Mouse (Mus musculus): ENCODE measurements at regions not wholly inside any gene's neighbourhood (a gene's known extent, or its start where the extent isn't known, plus 50 kb on each side); places are given as distances from the start of the nearest gene placed in this dataset.

- H3K36me3 ChIP-seq (ENCODE audit: control insufficient read depth, insufficient read depth, low read length): no peaks in the 10 kb centered on the region
- no peaks in the 10 kb centered on the region for H3K9me3 ChIP-seq (replicated peaks; ENCODE audit: control insufficient read depth, low read length)
- H3K27me3 ChIP-seq (ENCODE audit: control insufficient read depth, insufficient read depth, low read length): no peaks in the 10 kb centered on the region
- 51% methylated on average over 8 of the region's 8 CpGs for WGBS
- no peak overlapping the region for H3K27ac ChIP-seq (ENCODE audit: low read length)
- no peak overlapping the region for H3K4me2 ChIP-seq (ENCODE audit: low read depth, low read length)
- ATAC-seq (ENCODE audit: insufficient read depth, low FRiP score): no peak
- no peak overlapping the region for H3K4me3 ChIP-seq (replicated peaks; ENCODE audit: low read length)
- H3K9ac ChIP-seq (ENCODE audit: low read length): no peak overlapping the region
- no peaks in the 10 kb centered on the region for H3K4me1 ChIP-seq (ENCODE audit: control insufficient read depth, insufficient read depth, low read length)
Observed at GRCm38 (mm10) chr1:72108678-72109077, 103.4 kb downstream of the Mreg start.

GRCm38 (mm10) chr1:72107125-72107524 lies 105.0 kb downstream of the Mreg start:
- Histone ChIP-seq H3K27ac (ENCODE audit: low read length) (no peak overlapping the region), H3K27me3 (ENCODE audit: control insufficient read depth, insufficient read depth, low read length) (no peaks in the 10 kb centered on the region), H3K9me3 (replicated peaks; ENCODE audit: control insufficient read depth, low read length) (no peaks in the 10 kb centered on the region), H3K4me3 (replicated peaks; ENCODE audit: low read length) (no peak overlapping the region), H3K4me2 (ENCODE audit: low read depth, low read length) (no peak overlapping the region), H3K9ac (ENCODE audit: low read length) (no peak overlapping the region), H3K4me1 (ENCODE audit: control insufficient read depth, insufficient read depth, low read length) (no peaks in the 10 kb centered on the region), H3K36me3 (ENCODE audit: control insufficient read depth, insufficient read depth, low read length) (no peaks in the 10 kb centered on the region)
- WGBS: 84% methylated on average over 7 of the region's 7 CpGs
- ATAC-seq (ENCODE audit: insufficient read depth, low FRiP score): no peak

DNA sequence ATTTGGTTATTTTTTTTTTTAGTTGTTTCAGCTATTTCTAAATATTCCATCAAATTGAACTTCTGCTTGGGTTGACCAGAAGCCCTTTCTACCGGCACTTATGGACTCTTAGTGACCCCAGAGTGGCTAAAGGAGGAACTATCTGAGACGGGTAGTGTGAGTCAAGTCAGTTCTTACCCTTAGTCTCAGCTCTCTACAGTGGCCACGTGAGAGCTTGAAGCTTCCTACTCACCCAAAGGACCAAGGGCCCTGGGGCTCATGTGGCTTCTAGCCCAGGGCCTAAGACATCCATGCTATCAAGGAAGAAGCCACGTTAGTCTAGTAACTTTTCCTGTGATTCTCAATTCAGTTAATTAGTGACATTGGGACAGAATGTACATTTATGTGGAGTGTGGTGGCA lies 105.5 kb downstream of the Mreg start:
- Histone ChIP-seq H3K36me3 (ENCODE audit: control insufficient read depth, insufficient read depth, low read length) (no peaks in the 10 kb centered on the region), H3K9me3 (replicated peaks; ENCODE audit: control insufficient read depth, low read length) (no peaks in the 10 kb centered on the region), H3K4me2 (ENCODE audit: low read depth, low read length) (no peak overlapping the region), H3K9ac (ENCODE audit: low read length) (no peak overlapping the region), H3K4me1 (ENCODE audit: control insufficient read depth, insufficient read depth, low read length) (no peaks in the 10 kb centered on the region), H3K4me3 (replicated peaks; ENCODE audit: low read length) (no peak overlapping the region), H3K27me3 (ENCODE audit: control insufficient read depth, insufficient read depth, low read length) (no peaks in the 10 kb centered on the region), H3K27ac (ENCODE audit: low read length) (no peak overlapping the region)
- 82% methylated on average over 4 of the region's 4 CpGs for WGBS
- ATAC-seq (ENCODE audit: insufficient read depth, low FRiP score): no peak

DNA sequence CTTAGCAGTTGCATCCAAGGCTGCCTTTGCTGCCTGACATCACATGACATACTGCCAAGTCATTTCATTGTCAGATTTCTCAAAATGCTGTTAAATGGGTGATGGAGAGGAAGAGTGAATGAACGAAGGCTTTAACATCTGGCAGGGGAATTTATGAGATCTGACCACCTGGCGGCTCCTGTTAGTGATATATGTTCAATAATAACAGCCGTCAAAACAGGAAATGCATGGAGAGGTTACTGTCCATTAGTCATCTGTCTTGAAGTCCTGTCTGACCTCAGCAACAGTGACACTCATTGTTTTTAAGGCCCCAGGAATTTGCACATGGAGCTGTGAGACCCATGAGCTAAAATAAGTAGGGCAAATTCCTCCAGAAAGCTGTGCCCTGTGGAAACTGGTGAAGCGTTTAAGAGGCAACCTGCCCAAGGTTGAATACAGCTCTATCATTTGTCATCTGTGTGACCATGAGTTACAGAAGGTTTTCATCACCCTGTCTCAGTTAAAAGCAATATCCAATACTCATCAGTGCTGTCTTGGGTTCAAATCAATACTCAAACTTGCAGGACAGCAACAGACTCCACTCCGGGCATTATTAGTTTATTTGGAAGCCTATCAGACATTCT lies 106.6 kb downstream of the Mreg start:
- Histone ChIP-seq H3K27me3 (ENCODE audit: control insufficient read depth, insufficient read depth, low read length) (no peaks in the 10 kb centered on the region), H3K9ac (ENCODE audit: low read length) (no peak overlapping the region), H3K27ac (ENCODE audit: low read length) (no peak overlapping the region), H3K4me3 (replicated peaks; ENCODE audit: low read length) (no peak overlapping the region), H3K4me1 (ENCODE audit: control insufficient read depth, insufficient read depth, low read length) (no peaks in the 10 kb centered on the region), H3K4me2 (ENCODE audit: low read depth, low read length) (no peak overlapping the region), H3K36me3 (ENCODE audit: control insufficient read depth, insufficient read depth, low read length) (no peaks in the 10 kb centered on the region), H3K9me3 (replicated peaks; ENCODE audit: control insufficient read depth, low read length) (no peaks in the 10 kb centered on the region)
- 65% methylated on average over 5 of the region's 5 CpGs for WGBS
- ATAC-seq (ENCODE audit: insufficient read depth, low FRiP score): no peak

DNA sequence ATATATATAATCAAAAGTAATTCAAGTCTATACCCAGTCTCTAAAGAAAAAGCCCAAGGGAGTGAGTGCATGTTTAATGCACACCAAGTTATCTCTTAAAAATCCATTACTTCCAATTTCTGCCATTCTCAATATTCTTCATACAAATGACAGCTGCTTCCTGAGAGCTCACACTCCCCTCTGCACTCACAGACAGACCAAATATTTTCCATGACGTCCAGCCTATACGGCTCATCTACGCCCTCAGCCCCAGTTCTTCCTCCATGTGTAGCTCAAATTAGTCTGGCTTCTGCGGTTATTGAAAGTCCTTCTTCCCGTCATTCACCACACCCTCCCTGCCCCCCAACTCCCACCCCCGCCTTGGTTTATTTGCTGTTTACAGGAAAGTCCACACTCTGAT lies 108.1 kb downstream of the Mreg start:
- WGBS: 60% methylated on average over 6 of the region's 6 CpGs
- no peaks in the 10 kb centered on the region for H3K27me3 ChIP-seq (ENCODE audit: control insufficient read depth, insufficient read depth, low read length)

GRCm38 (mm10) chr1:72103387-72103786 lies 108.7 kb downstream of the Mreg start:
- WGBS: 84% methylated on average over 6 of the region's 6 CpGs
- Histone ChIP-seq H3K36me3 (ENCODE audit: control insufficient read depth, insufficient read depth, low read length) (no peaks in the 10 kb centered on the region), H3K4me3 (replicated peaks; ENCODE audit: low read length) (no peak overlapping the region), H3K4me2 (ENCODE audit: low read depth, low read length) (no peak overlapping the region), H3K27ac (ENCODE audit: low read length) (no peak overlapping the region), H3K9ac (ENCODE audit: low read length) (no peak overlapping the region), H3K27me3 (ENCODE audit: control insufficient read depth, insufficient read depth, low read length) (no peaks in the 10 kb centered on the region), H3K9me3 (replicated peaks; ENCODE audit: control insufficient read depth, low read length) (no peaks in the 10 kb centered on the region), H3K4me1 (ENCODE audit: control insufficient read depth, insufficient read depth, low read length) (no peaks in the 10 kb centered on the region)
- ATAC-seq (ENCODE audit: insufficient read depth, low FRiP score): no peak

More for the DNA sequence above, 108.1 kb downstream of the Mreg start:
- Histone ChIP-seq H3K4me3 (replicated peaks; ENCODE audit: low read length) (no peak overlapping the region), H3K27ac (ENCODE audit: low read length) (no peak overlapping the region), H3K4me2 (ENCODE audit: low read depth, low read length) (no peak overlapping the region), H3K9me3 (replicated peaks; ENCODE audit: control insufficient read depth, low read length) (no peaks in the 10 kb centered on the region), H3K9ac (ENCODE audit: low read length) (no peak overlapping the region), H3K36me3 (ENCODE audit: control insufficient read depth, insufficient read depth, low read length) (no peaks in the 10 kb centered on the region), H3K4me1 (ENCODE audit: control insufficient read depth, insufficient read depth, low read length) (no peaks in the 10 kb centered on the region)
- no peak for ATAC-seq (ENCODE audit: insufficient read depth, low FRiP score)

GRCm38 (mm10) chr1:72099447-72099846 lies 112.7 kb downstream of the Mreg start:
- no peaks in the 10 kb centered on the region for H3K9me3 ChIP-seq (replicated peaks; ENCODE audit: control insufficient read depth, low read length)
- no peaks in the 10 kb centered on the region for H3K27me3 ChIP-seq (ENCODE audit: control insufficient read depth, insufficient read depth, low read length)
- no peaks in the 10 kb centered on the region for H3K36me3 ChIP-seq (ENCODE audit: control insufficient read depth, insufficient read depth, low read length)
- H3K4me3 ChIP-seq (replicated peaks; ENCODE audit: low read length): no peak overlapping the region
- no peak for ATAC-seq (ENCODE audit: insufficient read depth, low FRiP score)
- H3K27ac ChIP-seq (ENCODE audit: low read length): no peak overlapping the region
- H3K4me1 ChIP-seq (ENCODE audit: control insufficient read depth, insufficient read depth, low read length): no peaks in the 10 kb centered on the region
- WGBS: 46% methylated on average over 5 of the region's 5 CpGs
- H3K9ac ChIP-seq (ENCODE audit: low read length): no peak overlapping the region
- no peak overlapping the region for H3K4me2 ChIP-seq (ENCODE audit: low read depth, low read length)

DNA sequence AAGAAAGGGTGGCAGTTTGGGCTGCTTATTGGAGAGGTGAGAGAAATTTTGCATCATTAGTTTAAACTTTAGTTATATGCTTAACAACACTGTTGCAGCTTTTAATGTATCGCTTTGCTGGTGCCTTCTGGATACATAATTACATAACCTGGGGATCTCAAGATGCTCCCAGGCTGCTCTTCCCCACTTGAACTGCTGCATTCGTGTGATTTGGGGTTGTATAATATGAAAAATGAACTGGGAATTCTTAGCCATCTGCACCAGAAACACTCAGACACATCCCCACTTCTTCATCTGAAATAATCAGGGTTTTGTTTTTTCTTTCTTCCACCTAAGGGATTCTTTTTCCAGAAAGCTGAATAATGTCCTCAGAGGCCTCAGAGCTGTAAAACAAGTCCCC lies 120.8 kb downstream of the Mreg start:
- 58% methylated on average over 2 of the region's 2 CpGs for WGBS
- H3K27me3 ChIP-seq (ENCODE audit: control insufficient read depth, insufficient read depth, low read length): no peaks in the 10 kb centered on the region
- H3K27ac ChIP-seq (ENCODE audit: low read length): no peak overlapping the region
- no peak for ATAC-seq (ENCODE audit: insufficient read depth, low FRiP score)
- no peaks in the 10 kb centered on the region for H3K9me3 ChIP-seq (replicated peaks; ENCODE audit: control insufficient read depth, low read length)
- no peak overlapping the region for H3K4me2 ChIP-seq (ENCODE audit: low read depth, low read length)
- no peak overlapping the region for H3K9ac ChIP-seq (ENCODE audit: low read length)
- no peaks in the 10 kb centered on the region for H3K4me1 ChIP-seq (ENCODE audit: control insufficient read depth, insufficient read depth, low read length)
- H3K4me3 ChIP-seq (replicated peaks; ENCODE audit: low read length): no peak overlapping the region
- H3K36me3 ChIP-seq (ENCODE audit: control insufficient read depth, insufficient read depth, low read length): no peaks in the 10 kb centered on the region

DNA sequence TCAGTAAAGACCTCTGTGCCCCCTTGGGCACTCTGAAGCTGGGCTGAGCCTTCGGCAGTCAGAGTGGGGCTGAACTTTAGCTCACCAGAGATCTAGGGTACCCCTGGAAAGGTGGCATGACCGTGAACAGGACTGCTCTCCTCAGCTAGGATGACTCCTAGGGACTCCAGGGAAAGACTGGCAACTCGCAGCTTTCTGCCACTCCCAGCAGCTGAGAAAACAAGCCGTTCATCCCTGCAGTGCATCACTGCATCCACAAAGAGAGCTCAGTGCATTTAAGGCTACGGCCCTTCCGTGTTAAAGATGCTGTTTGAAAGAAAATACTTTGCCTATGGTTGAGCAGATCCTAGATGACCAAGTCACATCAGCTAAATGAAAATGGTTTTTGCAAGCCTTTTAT lies 126.4 kb downstream of the Mreg start:
- Histone ChIP-seq H3K27ac (ENCODE audit: low read length) (no peak overlapping the region), H3K9ac (ENCODE audit: low read length) (no peak overlapping the region), H3K27me3 (ENCODE audit: control insufficient read depth, insufficient read depth, low read length) (no peaks in the 10 kb centered on the region), H3K36me3 (ENCODE audit: control insufficient read depth, insufficient read depth, low read length) (no peaks in the 10 kb centered on the region), H3K4me3 (replicated peaks; ENCODE audit: low read length) (no peak overlapping the region), H3K4me1 (ENCODE audit: control insufficient read depth, insufficient read depth, low read length) (no peaks in the 10 kb centered on the region), H3K9me3 (replicated peaks; ENCODE audit: control insufficient read depth, low read length) (no peaks in the 10 kb centered on the region), H3K4me2 (ENCODE audit: low read depth, low read length) (no peak overlapping the region)
- 52% methylated on average over 6 of the region's 6 CpGs for WGBS
- no peak for ATAC-seq (ENCODE audit: insufficient read depth, low FRiP score)

GRCm38 (mm10) chr1:72084219-72084618 lies 127.9 kb downstream of the Mreg start:
- WGBS: 58% methylated on average over 3 of the region's 3 CpGs
- no peak overlapping the region for H3K9ac ChIP-seq (ENCODE audit: low read length)
- H3K9me3 ChIP-seq (replicated peaks; ENCODE audit: control insufficient read depth, low read length): no peaks in the 10 kb centered on the region
- H3K36me3 ChIP-seq (ENCODE audit: control insufficient read depth, insufficient read depth, low read length): no peaks in the 10 kb centered on the region
- no peaks in the 10 kb centered on the region for H3K27me3 ChIP-seq (ENCODE audit: control insufficient read depth, insufficient read depth, low read length)
- no peak overlapping the region for H3K4me2 ChIP-seq (ENCODE audit: low read depth, low read length)
- ATAC-seq (ENCODE audit: insufficient read depth, low FRiP score): no peak
- H3K27ac ChIP-seq (ENCODE audit: low read length): no peak overlapping the region
- no peak overlapping the region for H3K4me3 ChIP-seq (replicated peaks; ENCODE audit: low read length)
- no peaks in the 10 kb centered on the region for H3K4me1 ChIP-seq (ENCODE audit: control insufficient read depth, insufficient read depth, low read length)

All from stomach, embryonic 16.5 days (tissue).